Mouse (Mus musculus) kidney, embryonic 14.5 days (tissue): Measurements from ENCODE around the gene Gps1. TPM values are rescaled to one million over a fixed set of nuclear protein-coding genes. Genes with fewer than 3 reads are reported as not detected.

Experiments
- ATAC-seq: fragments of 200-750 bp; cut with Nextera tagmentation; 2 replicates; pipeline ENCODE4 v1.8.0; 2017; ENCODE audit warnings: moderate number of reproducible peaks, mild to moderate bottlenecking, moderate TSS enrichment, moderate library complexity; ENCODE audit not compliant: low FRiP score, low TSS enrichment
- H3K27ac ChIP-seq: fragments of 300-500 bp; sonication (generic); 2 replicates; pipeline ENCODE4 v1.5.1; 2014; ENCODE audit warnings: low read depth, mild to moderate bottlenecking, low read length, moderate library complexity, mixed read lengths
- H3K27me3 ChIP-seq: fragments of 300-500 bp; sonication (generic); 2 replicates; pipeline ENCODE4 v1.6.1; 2014; ENCODE audit warnings: mild to moderate bottlenecking, low read length; ENCODE audit not compliant: control insufficient read depth, insufficient read depth
- H3K36me3 ChIP-seq: fragments of 300-500 bp; sonication (generic); 2 replicates; pipeline ENCODE4 v1.6.1; 2014; ENCODE audit warnings: low read length, mixed read lengths; ENCODE audit not compliant: control insufficient read depth, insufficient read depth
- H3K4me1 ChIP-seq: fragments of 300-500 bp; sonication (generic); 2 replicates; pipeline ENCODE4 v1.6.1; 2014; ENCODE audit warnings: low read length, mixed read lengths; ENCODE audit not compliant: control insufficient read depth, insufficient read depth
- H3K4me2 ChIP-seq: fragments of 300-500 bp; sonication (generic); replicated peaks from 2 replicates; pipeline ENCODE4 v1.6.1; 2014; ENCODE audit warnings: low read depth, mild to moderate bottlenecking, low read length
- H3K4me3 ChIP-seq: fragments of 300-500 bp; sonication (generic); 2 replicates; pipeline ENCODE4 v1.5.1; 2014; ENCODE audit warnings: mild to moderate bottlenecking, low read length
- H3K9ac ChIP-seq: fragments of 300-500 bp; sonication (generic); 2 replicates; pipeline ENCODE4 v1.6.1; 2014; ENCODE audit warnings: low read depth, mild to moderate bottlenecking, low read length, moderate library complexity
- H3K9me3 ChIP-seq: fragments of 300-500 bp; sonication (generic); 2 replicates; pipeline ENCODE4 v1.6.1; 2016; ENCODE audit warnings: low read length; ENCODE audit not compliant: control insufficient read depth
- WGBS: fragments of 180-500 bp; shearing (Covaris S2); extraction: QIAGEN DNeasy Blood & Tissue Kit; methylation state at CpG from one replicate; pipeline ENCODE4 v1.1.7; 2014; 5-methylcytosine and 5-hydroxymethylcytosine counted together
- polyA plus RNA-seq: library from polyadenylated mRNA; unstranded; fragments of >200 nt; fragmentation: Nextera tagmentation; extraction: Ambion mirVana; gene quantifications from 2 replicates; pipeline ENCODE4 v1.2.1, GENCODE M21; 2014

Gps1 gene
- polyA plus RNA-seq, 1 experiment from 2014 or later = 239 TPM

DNA sequence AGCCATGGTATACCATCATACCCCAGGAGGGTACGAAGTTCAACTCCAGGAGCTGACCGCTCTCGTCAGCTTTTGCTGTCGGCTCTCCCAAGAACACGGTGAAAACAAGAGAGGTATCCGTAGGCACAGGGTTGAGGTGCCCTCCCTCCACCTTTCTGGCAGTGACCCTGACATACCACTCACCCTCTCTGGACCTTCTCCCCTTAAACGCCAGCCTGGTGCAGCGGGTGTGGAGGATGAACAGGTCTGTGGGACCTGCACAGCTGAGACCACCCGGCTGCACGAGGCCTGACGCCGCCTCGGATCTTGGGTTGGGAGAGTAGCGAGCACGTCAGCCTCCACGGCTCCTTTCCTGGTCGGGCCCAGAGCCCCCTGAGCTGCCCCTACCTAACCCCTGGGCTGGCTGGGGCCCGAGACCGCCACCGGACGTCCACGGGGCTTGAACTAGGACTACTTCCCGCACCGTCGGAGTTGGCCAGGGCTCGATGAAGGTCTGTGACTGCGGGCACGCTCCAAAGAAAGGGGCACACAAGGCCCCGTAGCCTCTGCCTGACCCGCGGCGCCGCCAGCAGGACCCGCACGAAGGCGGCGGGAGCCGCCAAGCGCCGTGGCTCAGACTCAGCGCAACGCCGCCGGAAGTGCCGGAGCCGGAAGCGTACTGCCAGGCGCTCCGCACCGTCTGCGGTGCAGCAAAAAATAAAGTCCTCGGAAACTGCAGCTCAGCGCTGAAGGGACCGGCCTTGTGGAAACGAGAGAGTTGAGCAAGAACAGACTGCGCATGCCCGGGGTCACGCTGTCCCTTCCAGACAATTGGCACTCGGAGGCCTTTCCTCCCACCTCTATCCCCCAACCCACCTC is 11.9 kb downstream of the Gps1 start, which contains the start of gene Dus1l:
Gene Dus1l (minus strand): TSS at position 648 of the 858 bp plus-strand sequence.
- peak; percentile 90 for ATAC-seq
- Histone ChIP-seq H3K9me3 (no peaks in the 10 kb centered on the region), H3K9ac (peak within 1 kb of the TSS; percentile 90), H3K4me1 (peaks cover 10% of the 10 kb centered on the region), H3K27me3 (no peaks in the 10 kb centered on the region), H3K36me3 (peaks cover 34% of the 10 kb centered on the region), H3K4me3 (peak within 1 kb of the TSS; percentile 92), H3K4me2 (peak within 1 kb of the TSS; percentile 93), H3K27ac (peak within 1 kb of the TSS; percentile 81)
- WGBS = 2% methylated on average over 59 of the region's 59 CpGs

DNA sequence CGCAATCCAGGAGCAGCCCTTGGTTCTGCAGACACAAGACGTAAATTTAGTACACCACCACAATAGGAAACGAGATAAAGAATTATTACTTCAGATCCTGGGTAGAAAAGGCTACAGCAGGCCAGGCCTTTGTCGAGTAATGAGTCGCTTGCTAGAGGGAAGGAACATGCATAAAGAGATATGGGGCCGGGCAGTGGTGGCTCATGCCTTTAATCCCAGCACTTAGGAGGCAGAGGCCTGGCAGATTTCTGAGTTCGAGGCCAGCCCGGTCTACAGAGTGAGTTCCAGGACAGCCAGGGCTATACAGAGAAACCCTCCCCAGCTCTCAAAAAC is 12.5 kb downstream of the Gps1 start:
- Histone ChIP-seq H3K9me3 (no peaks in the 10 kb centered on the region), H3K4me2 (peak overlapping the region; percentile 29), H3K4me3 (peak overlapping the region; percentile 92), H3K4me1 (peaks cover 10% of the 10 kb centered on the region), H3K36me3 (peaks cover 28% of the 10 kb centered on the region), H3K9ac (peak overlapping the region; percentile 90; the same call in 1 of the 2 replicates), H3K27me3 (no peaks in the 10 kb centered on the region), H3K27ac (peak overlapping the region; percentile 81)
- peak; percentile 11; the same call in 1 of the 2 replicates for ATAC-seq
- 33% methylated on average over 8 of the region's 8 CpGs for WGBS

DNA sequence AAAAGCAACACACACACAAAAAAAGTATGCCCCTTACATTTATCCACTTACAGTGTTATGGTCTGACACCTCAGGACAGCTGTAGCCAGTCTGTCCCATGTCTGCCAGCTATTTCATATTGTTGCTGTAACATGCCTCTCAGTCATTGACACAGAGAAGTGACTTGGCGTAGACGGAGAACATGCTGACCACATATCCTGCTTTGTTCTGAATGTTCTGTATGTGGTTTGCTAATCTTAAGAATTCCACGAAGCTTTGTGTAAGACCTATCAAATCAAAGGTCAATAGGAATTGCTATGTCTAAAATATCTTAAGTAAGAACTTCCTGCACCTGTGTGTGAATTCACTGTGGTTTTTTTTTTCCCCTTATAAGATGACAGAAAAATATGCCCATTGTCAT is 14.2 kb downstream of the Gps1 start:
- H3K4me1 ChIP-seq = peaks cover 10% of the 10 kb centered on the region
- no peak overlapping the region for H3K4me3 ChIP-seq
- H3K27me3 ChIP-seq = no peaks in the 10 kb centered on the region
- H3K36me3 ChIP-seq = peaks cover 11% of the 10 kb centered on the region; the same call in 1 of the 2 replicates
- H3K27ac ChIP-seq = no peak overlapping the region
- no peak overlapping the region for H3K9ac ChIP-seq
- H3K4me2 ChIP-seq = no peak overlapping the region
- WGBS = 92% methylated on average over 3 of the region's 3 CpGs
- no peaks in the 10 kb centered on the region for H3K9me3 ChIP-seq
- ATAC-seq = no peak

DNA sequence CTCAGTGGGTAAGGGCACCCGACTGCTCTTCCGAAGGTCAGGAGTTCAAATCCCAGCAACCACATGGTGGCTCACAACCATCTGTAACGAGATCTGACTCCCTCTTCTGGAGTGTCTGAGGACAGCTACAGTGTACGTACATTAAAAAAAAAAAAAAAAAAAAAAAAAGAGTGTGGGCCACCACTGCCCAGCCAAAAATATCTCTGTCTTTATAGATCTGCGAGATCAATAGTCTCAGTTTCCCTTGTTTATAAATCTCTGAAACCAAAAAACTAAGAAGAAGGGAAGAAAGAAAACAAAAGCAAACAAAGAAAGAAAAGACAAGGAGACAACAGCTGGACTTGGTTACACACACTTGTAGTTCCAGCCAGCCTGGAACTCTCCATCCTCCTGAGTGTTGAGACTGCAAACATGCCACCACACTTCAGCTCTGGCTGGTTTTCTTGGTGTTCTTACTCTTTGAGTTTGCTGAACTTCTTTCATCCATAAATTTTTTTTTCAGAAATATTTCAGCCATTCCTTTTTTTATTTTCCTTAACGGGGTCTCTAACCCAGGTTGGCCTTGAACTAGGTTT is 15.3 kb downstream of the Gps1 start:
- Histone ChIP-seq H3K4me3 (no peak overlapping the region), H3K36me3 (no peaks in the 10 kb centered on the region; the same call in 1 of the 2 replicates), H3K27me3 (no peaks in the 10 kb centered on the region), H3K4me2 (no peak overlapping the region), H3K9me3 (no peaks in the 10 kb centered on the region), H3K4me1 (peaks cover 10% of the 10 kb centered on the region), H3K27ac (no peak overlapping the region), H3K9ac (no peak overlapping the region)
- no peak for ATAC-seq
- WGBS = 69% methylated on average over 6 of the region's 6 CpGs

DNA sequence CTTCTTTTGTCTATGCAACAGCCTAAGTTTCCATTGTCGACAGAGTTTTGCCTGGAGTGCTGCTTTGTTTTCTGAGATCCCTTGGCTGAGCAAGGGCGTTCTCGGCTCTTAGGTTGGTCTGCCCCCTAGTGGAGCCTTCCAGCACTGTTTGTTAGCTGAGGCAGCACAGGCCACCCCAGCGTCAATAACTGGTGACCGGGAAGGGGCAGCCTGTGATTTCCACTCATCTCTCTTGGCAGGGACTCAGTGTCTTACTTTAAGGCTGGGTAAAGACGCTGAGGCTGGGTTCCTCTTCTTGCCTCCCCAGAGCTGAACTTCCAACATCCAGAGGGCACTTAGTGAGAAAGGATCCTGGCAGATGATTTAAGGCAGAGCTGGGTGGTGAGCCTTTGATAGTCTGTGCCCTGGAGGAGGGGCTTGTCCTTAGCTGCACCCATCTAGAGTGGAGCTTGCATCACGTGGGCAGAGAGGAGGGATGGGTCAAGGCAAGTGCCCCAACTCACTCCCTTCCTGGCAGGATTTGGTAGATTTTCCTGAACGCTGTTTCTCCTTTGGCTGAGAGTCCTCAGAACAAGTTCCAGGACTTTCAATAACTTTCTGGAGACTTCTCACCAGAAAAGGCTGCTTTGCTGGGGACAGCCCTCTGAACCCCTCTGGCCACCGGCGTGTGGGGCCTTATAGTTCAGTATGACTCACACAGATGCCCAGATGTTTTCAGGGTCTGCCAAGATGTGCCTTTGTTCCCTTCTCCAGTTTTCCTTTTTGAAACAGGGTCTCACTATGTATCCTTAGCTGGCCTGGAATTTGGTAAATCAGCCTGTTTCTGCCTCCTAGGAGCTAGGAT is 16.2 kb downstream of the Gps1 start:
- Histone ChIP-seq H3K4me1 (peaks cover 4% of the 10 kb centered on the region), H3K27me3 (no peaks in the 10 kb centered on the region), H3K36me3 (peaks cover under 1% of the 10 kb centered on the region; the same call in 1 of the 2 replicates), H3K27ac (no peak overlapping the region), H3K4me3 (no peak overlapping the region), H3K9ac (0 out of 2 replicates have a peak overlapping the region, but pooled peaks have one; percentile 37), H3K9me3 (no peaks in the 10 kb centered on the region), H3K4me2 (no peak overlapping the region)
- WGBS = 13% methylated on average over 10 of the region's 10 CpGs
- ATAC-seq = peak; percentile 75

DNA sequence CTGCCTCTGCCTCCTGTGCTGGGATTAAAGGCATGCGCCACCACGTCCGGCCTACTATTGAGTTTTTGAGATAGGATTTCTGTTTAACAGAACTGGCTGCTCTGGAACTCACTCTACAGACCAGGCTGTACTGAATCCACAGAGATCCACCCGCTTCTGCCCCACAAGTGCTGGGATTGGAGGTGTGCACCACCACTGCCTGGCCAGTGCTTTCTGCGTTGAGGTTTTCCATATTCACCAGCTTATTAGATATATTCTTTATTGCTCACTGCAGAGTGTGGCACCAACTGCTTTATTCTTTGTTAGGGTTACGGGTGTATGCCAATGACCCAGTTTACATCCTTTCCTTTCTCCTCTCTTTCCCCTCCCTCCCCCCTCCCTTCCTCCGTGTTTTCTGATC is 20.2 kb downstream of the Gps1 start:
- Histone ChIP-seq H3K27ac (no peak overlapping the region), H3K27me3 (no peaks in the 10 kb centered on the region), H3K36me3 (peaks cover 41% of the 10 kb centered on the region), H3K4me3 (no peak overlapping the region), H3K9me3 (no peaks in the 10 kb centered on the region), H3K9ac (no peak overlapping the region), H3K4me2 (no peak overlapping the region), H3K4me1 (no peaks in the 10 kb centered on the region)
- ATAC-seq = no peak
- WGBS = 81% methylated on average over 7 of the region's 7 CpGs

DNA sequence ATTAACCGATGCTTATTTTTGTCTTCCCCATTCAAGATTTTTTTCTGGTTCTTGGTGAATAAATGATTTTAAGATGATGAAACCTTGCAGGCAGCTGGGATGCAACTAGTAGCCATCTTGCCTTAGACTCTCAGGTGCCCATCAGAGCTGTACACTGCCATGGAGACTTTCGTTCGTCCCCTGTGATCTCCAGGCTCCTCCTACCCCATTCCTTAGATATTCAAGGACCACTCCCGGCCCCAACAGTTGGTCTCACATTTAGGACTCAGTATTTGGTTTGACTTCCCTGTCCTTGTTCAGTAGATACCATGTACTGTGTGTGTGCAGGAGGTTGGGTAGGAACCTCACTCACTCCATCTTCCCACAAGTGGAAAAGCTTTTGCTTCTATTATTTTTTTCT is 20.7 kb downstream of the Gps1 start:
- 77% methylated on average over 4 of the region's 4 CpGs for WGBS
- Histone ChIP-seq H3K9ac (no peak overlapping the region), H3K27ac (no peak overlapping the region), H3K4me2 (no peak overlapping the region), H3K9me3 (no peaks in the 10 kb centered on the region), H3K27me3 (no peaks in the 10 kb centered on the region), H3K36me3 (peaks cover 46% of the 10 kb centered on the region), H3K4me1 (no peaks in the 10 kb centered on the region), H3K4me3 (no peak overlapping the region)
- no peak for ATAC-seq

DNA sequence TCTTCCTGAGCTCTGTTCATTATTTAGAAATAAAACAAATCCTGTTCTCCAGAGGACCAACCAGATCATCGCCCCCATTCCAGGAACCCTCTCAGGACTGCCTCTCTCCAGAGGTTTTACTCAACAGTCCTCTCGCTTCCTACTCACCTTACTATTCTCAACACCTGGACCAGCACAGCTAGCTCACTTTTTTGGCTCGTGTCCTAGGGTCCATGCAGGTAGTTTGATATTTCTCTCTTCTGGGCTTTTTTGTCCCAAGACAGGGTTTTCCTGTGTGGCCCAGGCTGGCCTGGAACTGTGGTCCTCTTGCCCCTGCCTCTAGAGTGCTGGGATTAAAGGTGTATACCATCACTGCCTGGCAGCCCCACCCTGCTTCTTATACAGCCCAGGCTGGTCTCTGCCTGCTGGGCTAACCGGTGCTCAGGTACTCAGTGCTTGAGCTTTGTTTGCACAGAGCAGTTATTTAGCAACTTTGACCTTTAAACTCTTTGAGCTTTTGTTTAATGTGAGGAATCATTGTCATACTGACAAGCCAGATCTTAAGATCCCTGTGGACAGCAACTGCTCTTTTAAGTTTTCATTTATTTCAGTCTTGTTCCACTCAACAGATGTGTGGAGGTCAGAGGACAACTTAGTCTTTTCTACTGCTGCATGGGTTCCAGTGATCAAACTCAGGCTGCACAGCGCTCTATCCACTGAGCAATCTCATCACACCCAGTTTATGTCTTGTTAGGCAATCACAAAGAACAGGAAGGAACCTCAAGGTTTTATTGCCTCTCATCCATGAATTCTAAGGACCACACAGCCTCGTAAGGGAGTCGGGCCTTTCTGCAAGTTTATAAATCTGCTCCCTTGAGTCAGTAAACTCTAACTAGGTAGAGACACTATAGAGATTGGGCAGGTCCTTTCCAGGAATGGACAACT is 21.6 kb downstream of the Gps1 start:
- Histone ChIP-seq H3K4me2 (no peak overlapping the region), H3K27me3 (no peaks in the 10 kb centered on the region), H3K4me1 (no peaks in the 10 kb centered on the region), H3K36me3 (peaks cover 54% of the 10 kb centered on the region), H3K9me3 (no peaks in the 10 kb centered on the region), H3K27ac (no peak overlapping the region), H3K4me3 (no peak overlapping the region), H3K9ac (no peak overlapping the region)
- 81% methylated on average over 7 of the region's 7 CpGs for WGBS
- no peak for ATAC-seq
